Mouse (Mus musculus) myocyte (in vitro differentiated cells): ENCODE data around the gene Dus3l.

Experiments
- MYOG ChIP-seq, 3 experiments: IDR thresholded peaks; one replicate each; pipeline ENCODE4 v1.6.1; 2011; ENCODE audit warnings: control low read depth in 2 of 3, low read depth in 2 of 3, mild to moderate bottlenecking in 2 of 3; ENCODE audit not compliant: insufficient read length in 2 of 3, control insufficient read depth in 1 of 3, insufficient read depth in 1 of 3
- POLR2A ChIP-seq: IDR thresholded peaks from one replicate; pipeline ENCODE4 v1.6.1; 2011; ENCODE audit warnings: low read depth, mild to moderate bottlenecking, control low read depth, moderate library complexity; ENCODE audit not compliant: insufficient read length

GRCm38 (mm10) chr17:56808518-56808917 is 44.0 kb downstream of the Dus3l start:
- TF ChIP-seq POLR2A (no peak), MYOG (IDR thresholded peaks at IDR 0.05; ENCODE audit: control insufficient read depth in 1 of 3, insufficient read depth in 1 of 3, insufficient read length in 2 of 3, low read depth in 2 of 3) (no peak)
